Mouse (Mus musculus) left cerebral cortex, postnatal 14 days (tissue): ENCODE data around the gene Tnrc6b. TPM values are rescaled to one million over a fixed set of nuclear protein-coding genes. Genes with fewer than 3 reads are reported as not detected.

Experiments
- DNase-seq, 2 experiments: peaks; one replicate each; pipeline ENCODE4 v3.0.0; 2021 to 2022; ENCODE audit warnings: low spot score in 2 of 2, mixed read lengths in 1 of 2
- intact Hi-C: fragments of 180-260 bp; cut with DNase I; formaldehyde crosslinking; loops from one replicate; pipeline ENCODE4 v1.15.1; 2025
- long read RNA-seq, 2 experiments: library from polyadenylated mRNA; stranded (forward); transcript quantifications; one replicate each; pipeline ENCODE4 v2.0.0; 2021
- total RNA-seq, 2 experiments: library from RNA; stranded (reverse); gene quantifications; 2 replicates each; pipeline ENCODE4 v1.2.3; 2021

The Tnrc6b gene
- 100 to 1,000 TPM; 127 to 131 TPM for total RNA-seq
- long read RNA-seq, experiment 1, partial matches to known transcripts, result 1 of 1 reads
- long read RNA-seq, experiment 1, other reads (novel, unspliced or antisense), result 0 of 1 reads
- long read RNA-seq, experiment 2, partial matches to known transcripts, result 2 of 5 reads
- long read RNA-seq, experiment 2, other reads (novel, unspliced or antisense), result 3 of 5 reads

DNA sequence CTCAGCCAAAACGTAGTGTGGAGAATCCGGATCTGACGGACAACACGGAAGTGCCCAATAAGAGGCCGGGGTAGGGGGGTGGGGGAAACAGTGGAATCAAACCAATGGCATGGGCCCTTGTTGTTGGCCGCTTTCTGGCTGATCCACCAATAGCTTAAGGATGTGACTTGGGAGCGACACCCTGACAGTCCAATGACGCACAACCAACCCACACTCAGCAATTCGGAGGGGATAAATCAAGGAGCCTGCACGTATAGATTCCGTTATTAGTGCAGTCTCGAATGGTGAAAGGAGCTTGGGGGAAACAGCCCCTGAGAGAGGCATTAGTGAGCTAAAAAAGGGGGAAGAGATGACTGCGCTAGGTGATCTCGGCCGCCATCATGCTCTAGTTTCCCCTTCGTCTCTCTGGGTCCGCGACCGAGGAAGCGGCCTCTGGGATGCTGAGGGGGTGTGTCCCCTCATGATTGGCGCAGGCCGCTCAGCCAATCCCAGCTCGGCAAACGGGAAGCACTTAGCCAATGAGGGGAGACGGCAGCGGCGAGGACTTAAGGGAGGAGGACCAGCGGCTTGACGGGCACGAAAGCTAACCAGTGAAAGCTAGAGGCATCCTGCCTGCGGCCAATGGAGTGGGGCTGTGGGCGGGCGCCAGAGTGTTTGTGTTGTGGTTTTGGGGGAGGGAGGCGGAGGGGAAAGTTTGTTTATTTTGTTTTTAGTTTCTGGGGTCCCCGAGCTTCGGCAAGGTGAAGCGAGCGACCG, at the start of gene Tnrc6b:
Tnrc6b (plus strand) TSS at position 706 of the 756 bp plus-strand sequence.
- DNase-seq, result peak; percentile 99
- intact Hi-C loops, result loop anchor here (2.0 kb wide), 1 partner anchor 88 kb away; no protein-coding TSS in a partner anchor

DNA sequence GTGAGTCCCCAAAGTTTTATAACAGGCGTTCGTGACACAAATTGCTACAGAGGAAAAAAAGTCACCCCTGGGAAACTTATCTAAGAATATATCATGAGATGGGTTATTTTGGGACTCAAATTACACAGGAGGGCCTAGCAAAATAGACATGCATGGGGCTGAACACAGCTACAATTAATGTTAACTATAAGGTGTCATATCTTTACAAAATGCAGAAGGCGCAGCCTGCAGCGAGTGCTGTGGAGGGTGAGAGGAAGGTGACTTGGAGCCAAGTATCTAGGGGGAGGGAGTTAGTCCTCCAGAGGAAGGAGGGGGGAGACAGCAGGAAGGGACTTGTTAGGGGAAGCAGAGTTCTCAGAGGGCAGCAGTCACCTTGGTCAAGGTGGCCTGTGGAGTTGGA, 46.7 kb upstream of the Tnrc6b start:
- no peak for DNase-seq
- intact Hi-C loops, result no loop called here

- no peak for DNase-seq
- intact Hi-C loops, result no loop called here
Observed at GRCm38 (mm10) chr15:80671295-80672252, 39.5 kb upstream of the Tnrc6b start, which contains the start of gene Fam83f. TSS of gene Fam83f (plus strand) at chr15:80671847.

DNA sequence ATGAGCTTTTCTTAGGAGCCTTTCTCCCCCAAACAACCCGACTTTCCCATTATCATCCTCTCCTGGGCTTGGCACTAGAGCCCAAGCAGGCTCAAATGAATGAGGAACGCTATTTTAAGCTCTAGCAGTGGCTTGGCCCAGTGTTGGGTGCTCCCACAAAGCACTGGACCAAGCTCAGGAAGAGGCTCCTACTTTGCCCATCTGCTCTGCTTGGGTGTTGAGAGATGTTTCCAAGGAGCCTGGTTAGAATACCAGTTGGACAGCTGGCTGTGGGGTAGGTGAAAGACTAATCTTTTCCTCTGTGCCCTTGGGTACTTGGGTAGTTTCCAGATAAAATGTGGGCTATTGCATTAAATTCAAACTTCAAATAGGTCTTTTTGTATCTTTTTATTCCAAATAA, 38.3 kb upstream of the Tnrc6b start:
- intact Hi-C loops, result no loop called here
- DNase-seq, result no peak

GRCm38 (mm10) chr15:80673337-80674095, 37.6 kb upstream of the Tnrc6b start:
- intact Hi-C loops, result no loop called here

DNA sequence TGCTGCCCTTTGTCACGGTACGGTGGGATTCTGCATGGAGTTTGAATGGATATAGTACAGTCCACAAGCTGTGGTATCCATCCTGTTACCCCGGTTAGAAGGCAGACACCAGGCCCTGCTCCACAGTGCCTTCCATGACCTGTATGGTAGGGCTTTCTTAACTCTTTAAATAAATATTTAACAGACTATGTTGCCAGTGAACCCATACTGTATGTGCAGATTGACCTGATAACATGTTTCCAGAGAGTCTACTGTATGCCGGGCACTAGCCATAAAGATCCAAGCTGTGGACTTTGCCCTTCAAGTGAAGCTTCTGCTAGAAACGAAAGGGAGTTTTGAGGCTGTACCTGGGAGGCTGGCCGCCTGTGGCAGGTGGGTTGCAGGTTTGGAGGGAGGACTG, 36.4 kb upstream of the Tnrc6b start:
- intact Hi-C loops, result no loop called here
- no peak for DNase-seq

More at GRCm38 (mm10) chr15:80673337-80674095, 37.6 kb upstream of the Tnrc6b start:
- no peak for DNase-seq

DNA sequence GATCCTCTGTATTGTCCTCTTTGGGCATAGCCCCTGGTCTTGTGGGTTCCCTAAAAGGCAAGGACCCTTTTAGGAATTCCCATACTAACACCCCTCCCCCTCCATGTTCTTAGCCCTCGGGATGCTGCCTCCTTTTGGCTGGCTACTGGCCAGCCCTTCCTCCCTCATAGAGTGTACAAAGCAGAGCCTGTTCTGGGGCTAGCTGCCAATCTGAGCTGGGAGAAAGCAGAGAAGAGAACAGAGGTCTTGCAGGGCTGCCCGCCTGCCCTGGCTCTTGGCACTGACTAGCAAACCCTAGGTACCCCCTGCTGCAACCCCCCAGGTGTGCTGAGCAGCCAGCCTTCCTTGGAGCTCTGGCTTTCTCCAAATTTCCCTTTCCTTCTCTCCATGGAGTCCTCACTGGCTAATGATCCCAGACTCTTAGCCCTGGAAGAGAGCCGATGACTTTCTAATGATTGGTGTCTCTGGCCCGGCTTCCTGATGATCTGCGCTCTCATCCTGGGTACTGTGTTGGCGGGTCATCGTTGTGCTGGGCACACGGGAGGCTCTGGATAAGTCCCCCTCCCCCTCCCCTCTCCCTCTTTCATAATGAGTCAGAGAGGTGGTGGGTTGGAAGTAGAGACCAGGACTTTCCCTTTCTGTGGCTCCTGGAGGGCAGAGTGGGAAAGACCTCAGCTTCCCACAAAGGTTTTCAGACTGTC, 31.4 kb upstream of the Tnrc6b start:
- intact Hi-C loops, result no loop called here

DNA sequence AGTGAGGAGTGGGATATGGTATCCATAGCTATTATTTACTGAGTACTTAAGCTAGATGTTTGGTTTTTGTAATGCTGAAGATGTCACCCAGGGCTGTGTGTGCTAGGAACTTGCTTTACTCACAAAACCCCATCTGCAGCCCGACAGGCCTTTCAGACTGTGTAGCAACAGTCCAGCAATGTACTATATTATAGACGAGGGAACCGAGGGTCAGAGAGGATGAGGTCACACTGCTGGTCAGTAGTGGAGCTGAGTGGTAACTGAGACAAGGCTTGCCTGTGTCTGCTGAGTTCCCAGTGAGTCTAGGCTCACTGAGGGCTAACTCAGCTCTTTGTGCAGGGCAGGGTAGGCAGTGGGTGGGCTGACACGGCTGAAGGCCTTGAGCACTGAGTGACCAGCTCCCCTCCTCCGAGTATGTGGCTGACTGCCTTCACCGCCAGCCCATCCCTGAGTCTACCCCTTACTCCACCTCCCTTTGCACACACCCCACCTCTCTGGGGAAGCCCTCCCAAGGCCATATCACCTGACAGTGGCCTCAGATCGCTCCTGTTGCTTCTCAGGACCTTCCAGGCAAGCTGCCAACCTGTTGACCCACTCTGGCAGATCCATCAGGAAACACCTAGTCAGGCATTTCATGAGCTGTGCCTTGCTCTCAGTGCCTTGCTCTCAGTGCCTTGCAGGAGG, 30.6 kb upstream of the Tnrc6b start:
- intact Hi-C loops, result no loop called here
- DNase-seq, result no peak

More for the DNA sequence above, 31.4 kb upstream of the Tnrc6b start:
- peak; percentile 65 to 81 for DNase-seq

DNA sequence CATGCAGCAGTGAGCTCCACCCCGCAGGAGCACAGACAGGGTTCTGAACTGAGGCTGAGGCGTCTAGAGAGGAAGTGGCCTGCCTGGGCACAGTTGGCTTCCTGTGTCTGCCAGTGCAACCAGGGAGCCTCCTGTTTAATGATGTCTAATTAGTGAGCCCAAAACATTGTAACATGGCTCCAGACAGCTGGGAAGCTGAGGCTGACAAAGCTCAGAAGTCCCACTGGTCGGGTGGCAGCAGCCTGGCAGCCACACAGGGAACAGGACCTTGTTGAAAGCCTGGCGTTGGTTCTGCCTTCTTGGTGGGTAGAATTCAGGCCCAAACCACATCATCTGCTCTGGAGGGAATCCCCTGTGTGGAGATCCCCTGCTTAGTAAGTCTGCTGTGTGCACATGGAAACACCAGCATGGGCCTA, 29.6 kb upstream of the Tnrc6b start:
- intact Hi-C loops, result no loop called here
- DNase-seq, result peak in 1 of 2 experiments; percentile 15

- intact Hi-C loops, result no loop called here
- no peak for DNase-seq
Observed at GRCm38 (mm10) chr15:80682343-80682742, 28.8 kb upstream of the Tnrc6b start.

- DNase-seq, result no peak
- intact Hi-C loops, result no loop called here
Observed at GRCm38 (mm10) chr15:80683151-80683550, 28.0 kb upstream of the Tnrc6b start.

GRCm38 (mm10) chr15:80683990-80684389, 27.1 kb upstream of the Tnrc6b start:
- intact Hi-C loops, result no loop called here

GRCm38 (mm10) chr15:80684786-80685602, 26.1 kb upstream of the Tnrc6b start:
- no peak for DNase-seq
- intact Hi-C loops, result no loop called here

More at GRCm38 (mm10) chr15:80683990-80684389, 27.1 kb upstream of the Tnrc6b start:
- peak in 1 of 2 experiments; percentile 43 for DNase-seq

- intact Hi-C loops, result no loop called here
- peak in 1 of 2 experiments; percentile 62 for DNase-seq
Observed at GRCm38 (mm10) chr15:80685603-80685895, 25.6 kb upstream of the Tnrc6b start.

GRCm38 (mm10) chr15:80688536-80688935, 22.6 kb upstream of the Tnrc6b start:
- intact Hi-C loops, result no loop called here
- DNase-seq, result no peak

DNA sequence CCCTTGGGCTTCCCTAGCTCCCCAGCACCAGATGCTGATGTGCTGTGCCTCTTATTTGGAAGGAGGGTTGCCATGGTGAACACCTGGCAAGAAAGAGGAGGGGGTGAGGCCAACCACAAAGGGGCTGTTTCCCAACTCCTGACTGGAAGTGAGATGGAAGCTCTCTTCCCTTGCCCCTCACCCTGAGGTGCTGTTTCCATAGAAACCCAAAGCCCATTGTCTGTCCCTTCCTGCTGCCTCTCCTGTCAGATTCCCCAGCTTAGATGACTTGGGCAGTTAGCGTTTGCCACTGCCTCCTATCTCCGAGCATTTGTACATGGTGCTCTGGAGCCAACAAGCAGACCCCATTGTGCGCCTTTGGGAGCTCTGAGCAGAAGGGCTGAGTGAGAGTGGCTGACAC, 17.6 kb upstream of the Tnrc6b start:
- DNase-seq, result no peak
- intact Hi-C loops, result loop anchor here (5.0 kb wide), 1 partner anchor 406 kb away; the partner anchor contains the start of gene Cacna1i
